In genomic region chr4:26247925-26248856, GRCm38 (mm10) we compare ENCODE assay signal across 9 mouse cellular contexts.
DNase-seq lines count a peak whose midpoint lies in the region; ATAC-seq and TF ChIP-seq lines count a peak whose summit lies in the region.
"Had no signal": no experiment of that assay in that cellular context is flagged by ENCODE, and none has a peak within 500 bp of the region (broad histone marks: within the 10 kb centered on the region; RNA-seq: fewer than 3 reads in every experiment).

No protein-coding gene starts in this region.

- ATAC-seq in intestine, embryonic 15.5 days: 0 out of 2 replicates have a peak, but pooled peaks have one; percentile 66
- peak; percentile 90 for ATAC-seq in midbrain, embryonic 11.5 days (ENCODE audit: low FRiP score)

- TF ChIP-seq POLR2A in brain, embryonic 14.5 days (IDR thresholded peaks at IDR 0.05; ENCODE audit: borderline replicate concordance, extremely low read depth, insufficient read depth, insufficient read length, poor library complexity, severe bottlenecking): no peak

- no peak overlapping the region for H3K9ac ChIP-seq in intestine, embryonic 15.5 days
- H3K9ac ChIP-seq in midbrain, embryonic 11.5 days (ENCODE audit: low read length): no peak overlapping the region
- H3K9ac ChIP-seq: liver, embryonic 15.5 days had no signal

- intact Hi-C loops in gastrocnemius, adult 2 months (cut with DNase I): loop anchor here (5.0 to 10.0 kb wide), 2 partner anchors 247 to 294 kb away; no protein-coding TSS in a partner anchor

- H3K4me2 ChIP-seq in intestine, embryonic 15.5 days (replicated peaks): no peak overlapping the region
- no peak overlapping the region for H3K4me2 ChIP-seq in midbrain, embryonic 11.5 days
- H3K4me2 ChIP-seq: liver, embryonic 15.5 days had no signal

- no peaks in the 10 kb centered on the region for H3K36me3 ChIP-seq in forebrain, embryonic 10.5 days (replicated peaks)
- H3K36me3 ChIP-seq in intestine, embryonic 15.5 days: no peaks in the 10 kb centered on the region
- H3K36me3 ChIP-seq in midbrain, embryonic 11.5 days (ENCODE audit: control insufficient read depth, insufficient read depth, low read length): no peaks in the 10 kb centered on the region
- H3K36me3 ChIP-seq in splenic B cell, adult 2 months (ENCODE audit: control insufficient read depth, insufficient read depth, low read length, poor library complexity, severe bottlenecking): no peaks in the 10 kb centered on the region
- H3K36me3 ChIP-seq: liver, embryonic 15.5 days had no signal

- 66% methylated on average over 13 of the region's 13 CpGs for WGBS in forebrain, embryonic 10.5 days
- WGBS in intestine, embryonic 15.5 days: 68% methylated on average over 13 of the region's 13 CpGs
- WGBS in midbrain, embryonic 11.5 days: 68% methylated on average over 13 of the region's 13 CpGs

- H3K27ac ChIP-seq in gastrocnemius, adult 2 months: no peak overlapping the region
- H3K27ac ChIP-seq in forebrain, embryonic 10.5 days: no peak overlapping the region
- no peak overlapping the region for H3K27ac ChIP-seq in intestine, embryonic 15.5 days
- no peak overlapping the region for H3K27ac ChIP-seq in midbrain, embryonic 11.5 days (ENCODE audit: low read depth, low read length)
- H3K27ac ChIP-seq: liver, embryonic 15.5 days had no signal

- no peaks in the 10 kb centered on the region for H3K4me1 ChIP-seq in forebrain, embryonic 10.5 days
- no peaks in the 10 kb centered on the region for H3K4me1 ChIP-seq in intestine, embryonic 15.5 days (replicated peaks)
- no peaks in the 10 kb centered on the region for H3K4me1 ChIP-seq in midbrain, embryonic 11.5 days (ENCODE audit: control insufficient read depth, insufficient read depth, low read length)
- H3K4me1 ChIP-seq: liver, embryonic 15.5 days had no signal

- peak; percentile 66 for DNase-seq in gastrocnemius, adult 2 months
- DNase-seq in gastrocnemius, adult 8-10 months (ENCODE audit: low spot score in 2 of 2): no peak
- peak; percentile 89 for DNase-seq in brain, embryonic 14.5 days (ENCODE audit: low read depth)
- peak; percentile 54 for DNase-seq in forebrain, embryonic 10.5 days (ENCODE audit: extremely low spot score, low spot score)
- DNase-seq in left cerebral cortex, adult 8-10 months (ENCODE audit: low spot score in 2 of 2): peak; percentile 7 to 8
- peak; percentile 95 for DNase-seq in midbrain, embryonic 11.5 days (ENCODE audit: low spot score, missing footprints)
- peak; percentile 69 for DNase-seq in splenic B cell, adult 2 months (ENCODE audit: low read depth, low spot score)

- no peaks in the 10 kb centered on the region for H3K27me3 ChIP-seq in forebrain, embryonic 10.5 days (ENCODE audit: poor library complexity, severe bottlenecking)
- no peaks in the 10 kb centered on the region for H3K27me3 ChIP-seq in intestine, embryonic 15.5 days (replicated peaks)
- H3K27me3 ChIP-seq in midbrain, embryonic 11.5 days (ENCODE audit: control insufficient read depth, insufficient read depth, low read length): no peaks in the 10 kb centered on the region
- no peaks in the 10 kb centered on the region for H3K27me3 ChIP-seq in splenic B cell, adult 2 months (ENCODE audit: control insufficient read depth, insufficient read depth, low read length, poor library complexity, severe bottlenecking)
- H3K27me3 ChIP-seq: liver, embryonic 15.5 days had no signal

- no peak overlapping the region for H3K4me3 ChIP-seq in gastrocnemius, adult 2 months
- H3K4me3 ChIP-seq in forebrain, embryonic 10.5 days: no peak overlapping the region
- no peak overlapping the region for H3K4me3 ChIP-seq in intestine, embryonic 15.5 days (replicated peaks)
- no peak overlapping the region for H3K4me3 ChIP-seq in midbrain, embryonic 11.5 days (ENCODE audit: low read depth, low read length)
- H3K4me3 ChIP-seq: liver, embryonic 15.5 days had no signal

- H3K9me3 ChIP-seq in forebrain, embryonic 10.5 days: no peaks in the 10 kb centered on the region
- H3K9me3 ChIP-seq in intestine, embryonic 15.5 days: no peaks in the 10 kb centered on the region
- no peaks in the 10 kb centered on the region for H3K9me3 ChIP-seq in midbrain, embryonic 11.5 days (ENCODE audit: control insufficient read depth, low read length)
- H3K9me3 ChIP-seq: liver, embryonic 15.5 days had no signal

- TF ChIP-seq CTCF in gastrocnemius, adult 2 months (IDR thresholded peaks at IDR 0.05): peak; percentile 70
- peak; percentile 85 for TF ChIP-seq CTCF in brain, embryonic 14.5 days (IDR thresholded peaks at IDR 0.05; ENCODE audit: borderline replicate concordance, extremely low read depth, insufficient read depth, insufficient read length)

Comparison
In these comparisons a context has a peak if more than half of its experiments do, and no peak if none do; other contexts are left out.
1. DNase-seq: peak in gastrocnemius, adult 2 months (single experiment), brain, embryonic 14.5 days (single experiment), forebrain, embryonic 10.5 days (single experiment), left cerebral cortex, adult 8-10 months (2 of 2), midbrain, embryonic 11.5 days (single experiment) and splenic B cell, adult 2 months (single experiment); none in gastrocnemius, adult 8-10 months (0 of 2).